Mouse (Mus musculus): ENCODE data around the gene Syngr2.
"Not testable (repeated sequence)": the region's sequence is repeated elsewhere in the genome, so short reads cannot be mapped to it uniquely, and the experiment has no call there.

DNA sequence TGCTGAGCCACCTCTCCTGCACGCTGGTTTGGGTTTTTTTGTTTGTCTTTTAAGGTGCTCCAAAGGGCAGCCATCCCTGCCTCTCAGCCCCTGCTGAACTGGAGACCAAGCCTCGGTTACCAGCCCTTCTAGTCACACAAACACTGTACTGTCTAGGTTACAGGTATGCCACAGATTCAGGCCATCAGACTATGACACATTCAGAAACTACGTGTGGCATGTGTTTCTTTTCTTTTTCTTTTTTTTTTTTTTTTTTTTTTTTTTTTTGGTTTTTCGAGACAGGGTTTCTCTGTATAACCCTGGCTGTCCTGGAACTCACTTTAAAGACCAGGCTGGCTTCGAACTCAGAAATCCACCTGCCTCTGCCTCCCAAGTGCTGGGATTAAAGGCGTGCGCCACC lies 21.0 kb upstream of the Syngr2 start:
- TF ChIP-seq CTCF (IDR thresholded peaks at IDR 0.05; ENCODE audit: borderline replicate concordance, extremely low read depth, insufficient read depth, insufficient read length); POLR2A (IDR thresholded peaks at IDR 0.05; ENCODE audit: borderline replicate concordance, extremely low read depth, insufficient read depth, insufficient read length, poor library complexity, severe bottlenecking): not testable (repeated sequence)

Data from brain, embryonic 14.5 days (tissue).